10 mouse cellular contexts compared by ENCODE assay signal in genomic region chr8:13725722-13726121, GRCm38 (mm10). TPM values are rescaled to one million over a fixed set of nuclear protein-coding genes. Genes with fewer than 3 reads are reported as not detected.
DNase-seq lines count a peak whose midpoint lies in the region; ATAC-seq and TF ChIP-seq lines count a peak whose summit lies in the region.
"Had no signal": no experiment of that assay in that cellular context is flagged by ENCODE, and none has a peak within 500 bp of the region (broad histone marks: within the 10 kb centered on the region; RNA-seq: fewer than 3 reads in every experiment).

No protein-coding gene starts in this region.

- H3K27ac ChIP-seq in midbrain, embryonic 10.5 days (replicated peaks): no peak overlapping the region
- no peak overlapping the region for H3K27ac ChIP-seq in midbrain, embryonic 15.5 days
- H3K27ac ChIP-seq in liver, postnatal 0 days (ENCODE audit: low read depth): no peak overlapping the region
- H3K27ac ChIP-seq in stomach, postnatal 0 days (replicated peaks): no peak overlapping the region
- H3K27ac ChIP-seq: heart, embryonic 13.5 days had no signal

- H3K4me1 ChIP-seq in midbrain, embryonic 10.5 days: no peaks in the 10 kb centered on the region
- H3K4me1 ChIP-seq in midbrain, embryonic 15.5 days: no peaks in the 10 kb centered on the region
- no peaks in the 10 kb centered on the region for H3K4me1 ChIP-seq in liver, postnatal 0 days (ENCODE audit: insufficient read depth)
- H3K4me1 ChIP-seq in stomach, postnatal 0 days (replicated peaks; ENCODE audit: control insufficient read depth, insufficient read depth): no peaks in the 10 kb centered on the region
- H3K4me1 ChIP-seq: heart, embryonic 13.5 days had no signal

- TF ChIP-seq EP300 in liver, postnatal 0 days (IDR thresholded peaks at IDR 0.05; ENCODE audit: low read depth): no peak
- TF ChIP-seq EP300 in stomach, postnatal 0 days (optimal IDR thresholded peaks at IDR 0.05): no peak

- peak; percentile 46 for DNase-seq in cerebellum, adult 11 months
- peak; percentile 34 for DNase-seq in midbrain, embryonic 10.5 days (ENCODE audit: low spot score)
- peak; percentile 35 for DNase-seq in adrenal gland, postnatal 25 days
- DNase-seq in liver, postnatal 0 days: peak; percentile 48
- peak; percentile 44 for DNase-seq in stomach, postnatal 0 days (ENCODE audit: low spot score)

- H3K9me3 ChIP-seq in midbrain, embryonic 10.5 days (replicated peaks): no peaks in the 10 kb centered on the region
- H3K9me3 ChIP-seq in midbrain, embryonic 15.5 days: no peaks in the 10 kb centered on the region
- H3K9me3 ChIP-seq in liver, postnatal 0 days (ENCODE audit: low read length): no peaks in the 10 kb centered on the region
- no peaks in the 10 kb centered on the region for H3K9me3 ChIP-seq in stomach, postnatal 0 days (ENCODE audit: control insufficient read depth, low read length)
- H3K9me3 ChIP-seq: heart, embryonic 13.5 days; megakaryocyte, embryonic 14.5 days had no signal

- H3K36me3 ChIP-seq in midbrain, embryonic 10.5 days: no peaks in the 10 kb centered on the region
- H3K36me3 ChIP-seq in midbrain, embryonic 15.5 days (replicated peaks): no peaks in the 10 kb centered on the region
- H3K36me3 ChIP-seq in liver, postnatal 0 days (replicated peaks; ENCODE audit: insufficient read depth, low read length): no peaks in the 10 kb centered on the region
- H3K36me3 ChIP-seq in stomach, postnatal 0 days (ENCODE audit: control insufficient read depth, insufficient read depth, low read length): no peaks in the 10 kb centered on the region
- H3K36me3 ChIP-seq: heart, embryonic 13.5 days had no signal

- H3K27me3 ChIP-seq in midbrain, embryonic 10.5 days (ENCODE audit: low read depth, poor library complexity, severe bottlenecking): no peaks in the 10 kb centered on the region
- H3K27me3 ChIP-seq in midbrain, embryonic 15.5 days (replicated peaks): no peaks in the 10 kb centered on the region
- no peaks in the 10 kb centered on the region for H3K27me3 ChIP-seq in liver, postnatal 0 days (ENCODE audit: insufficient read depth, low read length)
- no peaks in the 10 kb centered on the region for H3K27me3 ChIP-seq in stomach, postnatal 0 days (ENCODE audit: control insufficient read depth, insufficient read depth, low read length)
- H3K27me3 ChIP-seq: heart, embryonic 13.5 days; megakaryocyte, embryonic 14.5 days had no signal

- no peak overlapping the region for H3K4me2 ChIP-seq in midbrain, embryonic 15.5 days
- no peak overlapping the region for H3K4me2 ChIP-seq in liver, postnatal 0 days (ENCODE audit: low read depth, low read length)
- no peak overlapping the region for H3K4me2 ChIP-seq in stomach, postnatal 0 days (replicated peaks; ENCODE audit: low read depth)
- H3K4me2 ChIP-seq: heart, embryonic 13.5 days had no signal

- no peak overlapping the region for H3K9ac ChIP-seq in midbrain, embryonic 15.5 days
- no peak overlapping the region for H3K9ac ChIP-seq in liver, postnatal 0 days (replicated peaks)
- H3K9ac ChIP-seq in stomach, postnatal 0 days (ENCODE audit: low read length): no peak overlapping the region
- H3K9ac ChIP-seq: heart, embryonic 13.5 days had no signal

- TF ChIP-seq CTCF in liver, postnatal 0 days (IDR thresholded peaks at IDR 0.05; ENCODE audit: low read depth): peak; percentile 70
- TF ChIP-seq CTCF in stomach, postnatal 0 days (IDR thresholded peaks at IDR 0.05; ENCODE audit: low read depth): peak; percentile 75

- no peak for ATAC-seq in cerebellum, adult (ENCODE audit: insufficient number of reproducible peaks, low FRiP score, low TSS enrichment)
- ATAC-seq in midbrain, embryonic 15.5 days (replicated peaks): no peak
- 0 out of 2 replicates have a peak, but pooled peaks have one; percentile 59 for ATAC-seq in erythroid progenitor cell, adult 5-6 weeks (replicated peaks; ENCODE audit: low FRiP score, poor library complexity, severe bottlenecking)
- no peak for ATAC-seq in liver, postnatal 0 days
- ATAC-seq in stomach, postnatal 0 days (ENCODE audit: low FRiP score, low TSS enrichment): no peak

- no peak overlapping the region for H3K4me3 ChIP-seq in midbrain, embryonic 10.5 days
- no peak overlapping the region for H3K4me3 ChIP-seq in midbrain, embryonic 15.5 days
- H3K4me3 ChIP-seq in liver, postnatal 0 days (ENCODE audit: low read depth, low read length): no peak overlapping the region
- no peak overlapping the region for H3K4me3 ChIP-seq in stomach, postnatal 0 days (ENCODE audit: low read depth, low read length)
- H3K4me3 ChIP-seq: heart, embryonic 13.5 days; megakaryocyte, embryonic 14.5 days had no signal

RNA-seq across cellular contexts. Expression of gene Cfap97d2, which starts 20.0 kb away (rescaled TPM):
- polyA plus RNA-seq in midbrain, embryonic 10.5 days (2016; fragmentation: Nextera tagmentation; extraction: Ambion mirVana): 0.68 and 1.4 TPM in 2 replicates
- 1.7 and 2.3 TPM in 2 replicates for polyA plus RNA-seq in midbrain, embryonic 15.5 days (2015; fragmentation: Nextera tagmentation; extraction: Ambion mirVana)
- total RNA-seq in adrenal gland, postnatal 25 days (2021): not detected in 2 replicates
- not detected in 2 replicates for total RNA-seq in erythroid progenitor cell, adult 5-6 weeks (2015; ENCODE audit: low replicate concordance)
- total RNA-seq in erythroid progenitor cell, adult 5-6 weeks (2017; ENCODE audit: low replicate concordance): not detected in 2 replicates
- polyA plus RNA-seq in liver, postnatal 0 days (2015; fragmentation: Nextera tagmentation; extraction: Ambion mirVana): not detected in 2 replicates
- polyA plus RNA-seq in stomach, postnatal 0 days (2015; fragmentation: Nextera tagmentation; extraction: Ambion mirVana): 0.13 and 0.17 TPM in 2 replicates
- polyA plus RNA-seq: heart, embryonic 13.5 days had no signal

RNA-seq across cellular contexts. Expression of gene Cdc16, which starts 31.8 kb away (rescaled TPM):
- polyA plus RNA-seq in midbrain, embryonic 10.5 days (2016; fragmentation: Nextera tagmentation; extraction: Ambion mirVana): 226 and 229 TPM in 2 replicates
- 161 and 162 TPM in 2 replicates for polyA plus RNA-seq in midbrain, embryonic 15.5 days (2015; fragmentation: Nextera tagmentation; extraction: Ambion mirVana)
- 62.6 and 66.6 TPM in 2 replicates for total RNA-seq in adrenal gland, postnatal 25 days (2021)
- total RNA-seq in erythroid progenitor cell, adult 5-6 weeks (2015; ENCODE audit: low replicate concordance): 28.9 and 55.5 TPM in 2 replicates
- 30.5 and 33.7 TPM in 2 replicates for total RNA-seq in erythroid progenitor cell, adult 5-6 weeks (2017; ENCODE audit: low replicate concordance)
- polyA plus RNA-seq in liver, postnatal 0 days (2015; fragmentation: Nextera tagmentation; extraction: Ambion mirVana): 24.6 and 27.3 TPM in 2 replicates
- 64.4 and 64.7 TPM in 2 replicates for polyA plus RNA-seq in stomach, postnatal 0 days (2015; fragmentation: Nextera tagmentation; extraction: Ambion mirVana)

RNA-seq across cellular contexts. Expression of gene Rasa3, which starts 48.3 kb away (rescaled TPM):
- 27.4 and 28.9 TPM in 2 replicates for polyA plus RNA-seq in midbrain, embryonic 10.5 days (2016; fragmentation: Nextera tagmentation; extraction: Ambion mirVana)
- polyA plus RNA-seq in midbrain, embryonic 15.5 days (2015; fragmentation: Nextera tagmentation; extraction: Ambion mirVana): 27.3 and 27.7 TPM in 2 replicates
- 39.2 and 63.9 TPM in 2 replicates for total RNA-seq in adrenal gland, postnatal 25 days (2021)
- total RNA-seq in erythroid progenitor cell, adult 5-6 weeks (2015; ENCODE audit: low replicate concordance): 6.5 and 9.6 TPM in 2 replicates
- 12.2 and 13.4 TPM in 2 replicates for total RNA-seq in erythroid progenitor cell, adult 5-6 weeks (2017; ENCODE audit: low replicate concordance)
- polyA plus RNA-seq in liver, postnatal 0 days (2015; fragmentation: Nextera tagmentation; extraction: Ambion mirVana): 9.9 and 11.4 TPM in 2 replicates
- polyA plus RNA-seq in stomach, postnatal 0 days (2015; fragmentation: Nextera tagmentation; extraction: Ambion mirVana): 12.0 and 12.4 TPM in 2 replicates

RNA-seq across cellular contexts. Expression of gene Upf3a, which starts 59.7 kb away (rescaled TPM):
- polyA plus RNA-seq in midbrain, embryonic 10.5 days (2016; fragmentation: Nextera tagmentation; extraction: Ambion mirVana): 38.4 and 42.0 TPM in 2 replicates
- 39.2 and 44.0 TPM in 2 replicates for polyA plus RNA-seq in midbrain, embryonic 15.5 days (2015; fragmentation: Nextera tagmentation; extraction: Ambion mirVana)
- total RNA-seq in adrenal gland, postnatal 25 days (2021): 35.1 and 37.5 TPM in 2 replicates
- total RNA-seq in erythroid progenitor cell, adult 5-6 weeks (2015; ENCODE audit: low replicate concordance): 11.2 and 17.2 TPM in 2 replicates
- total RNA-seq in erythroid progenitor cell, adult 5-6 weeks (2017; ENCODE audit: low replicate concordance): 10.8 and 18.6 TPM in 2 replicates
- polyA plus RNA-seq in liver, postnatal 0 days (2015; fragmentation: Nextera tagmentation; extraction: Ambion mirVana): 15.1 and 16.8 TPM in 2 replicates
- 27.2 and 28.0 TPM in 2 replicates for polyA plus RNA-seq in stomach, postnatal 0 days (2015; fragmentation: Nextera tagmentation; extraction: Ambion mirVana)
